ENCODE assay signal across 8 mouse cellular contexts in genomic region chr1:171113873-171114299, GRCm38 (mm10). TPM values are rescaled to one million over a fixed set of nuclear protein-coding genes. Genes with fewer than 3 reads are reported as not detected.
DNase-seq lines count a peak whose midpoint lies in the region; ATAC-seq and TF ChIP-seq lines count a peak whose summit lies in the region.

Gene Cfap126, plus strand, starts transcription at chr1:171113918.

- peak within 1 kb of the TSS; percentile 33 for H3K9ac ChIP-seq in embryonic facial prominence, embryonic 15.5 days
- peak within 1 kb of the TSS; percentile 62 for H3K9ac ChIP-seq in kidney, embryonic 14.5 days (ENCODE audit: low read depth, low read length)
- H3K9ac ChIP-seq in midbrain, postnatal 0 days (replicated peaks; ENCODE audit: low read length, poor library complexity, severe bottlenecking), result peak within 1 kb of the TSS; percentile 48

- H3K27me3 ChIP-seq in embryonic facial prominence, embryonic 15.5 days, result no peaks in the 10 kb centered on the region
- 0 out of 2 replicates have a peak, but pooled peaks cover 2% of the 10 kb centered on the region for H3K27me3 ChIP-seq in heart, embryonic 10.5 days (ENCODE audit: insufficient read depth, poor library complexity, severe bottlenecking)
- H3K27me3 ChIP-seq in kidney, embryonic 14.5 days (ENCODE audit: control insufficient read depth, insufficient read depth, low read length), result no peaks in the 10 kb centered on the region; the same call in 1 of the 2 replicates
- H3K27me3 ChIP-seq in midbrain, postnatal 0 days (ENCODE audit: insufficient read depth, low read length), result no peaks in the 10 kb centered on the region

- TF ChIP-seq CTCF in midbrain, postnatal 0 days (IDR thresholded peaks at IDR 0.05), result no peak

- H3K4me2 ChIP-seq in embryonic facial prominence, embryonic 15.5 days (replicated peaks), result peak within 1 kb of the TSS; percentile 56
- peak within 1 kb of the TSS; percentile 68 for H3K4me2 ChIP-seq in kidney, embryonic 14.5 days (replicated peaks; ENCODE audit: low read depth, low read length)
- peak within 1 kb of the TSS; percentile 74 for H3K4me2 ChIP-seq in midbrain, postnatal 0 days (ENCODE audit: low read depth, low read length, poor library complexity, severe bottlenecking)

- under 1% methylated on average over 24 of the region's 24 CpGs for WGBS in embryonic facial prominence, embryonic 15.5 days
- WGBS in heart, embryonic 10.5 days, result under 1% methylated on average over 24 of the region's 24 CpGs
- under 1% methylated on average over 24 of the region's 24 CpGs for WGBS in kidney, embryonic 14.5 days
- 1% methylated on average over 24 of the region's 24 CpGs for WGBS in midbrain, postnatal 0 days

- ATAC-seq in embryonic facial prominence, embryonic 15.5 days (ENCODE audit: insufficient number of reproducible peaks, low FRiP score, low TSS enrichment, low read depth), result peak; percentile 24; the same call in 1 of the 2 replicates
- ATAC-seq in kidney, embryonic 14.5 days (ENCODE audit: low FRiP score, low TSS enrichment), result peak; percentile 40
- no peak; the same call in 1 of the 2 replicates for ATAC-seq in midbrain, postnatal 0 days (ENCODE audit: low FRiP score)

- DNase-seq in 416B (ENCODE audit: low read depth), result peak; percentile 88
- peak; percentile 94 to 95 for DNase-seq in adrenal gland, postnatal 36 days
- peak; percentile 93 for DNase-seq in heart, embryonic 10.5 days (ENCODE audit: low spot score)
- DNase-seq in liver, result peak; percentile 83
- peak; percentile 52 for DNase-seq in midbrain, postnatal 0 days (ENCODE audit: low spot score)
- DNase-seq in spleen, postnatal 14 days (ENCODE audit: low spot score in 2 of 2), result peak; percentile 39 to 40

- peak within 1 kb of the TSS; percentile 53 for H3K4me3 ChIP-seq in embryonic facial prominence, embryonic 15.5 days (replicated peaks)
- H3K4me3 ChIP-seq in heart, embryonic 10.5 days, result peak within 1 kb of the TSS; percentile 67
- peak within 1 kb of the TSS; percentile 46 for H3K4me3 ChIP-seq in kidney, embryonic 14.5 days (ENCODE audit: low read length)
- H3K4me3 ChIP-seq in midbrain, postnatal 0 days (ENCODE audit: low read depth, low read length), result peak within 1 kb of the TSS; percentile 39

- peak within 1 kb of the TSS; percentile 84 for H3K27ac ChIP-seq in embryonic facial prominence, embryonic 15.5 days (replicated peaks)
- H3K27ac ChIP-seq in heart, embryonic 10.5 days, result peak within 1 kb of the TSS; percentile 89
- peak within 1 kb of the TSS; percentile 76; the same call in 1 of the 2 replicates for H3K27ac ChIP-seq in kidney, embryonic 14.5 days (ENCODE audit: low read depth, low read length)
- peak within 1 kb of the TSS; percentile 9 for H3K27ac ChIP-seq in midbrain, postnatal 0 days (ENCODE audit: low read depth, low read length)

- no peaks in the 10 kb centered on the region for H3K36me3 ChIP-seq in embryonic facial prominence, embryonic 15.5 days
- no peaks in the 10 kb centered on the region for H3K36me3 ChIP-seq in heart, embryonic 10.5 days
- no peaks in the 10 kb centered on the region for H3K36me3 ChIP-seq in kidney, embryonic 14.5 days (ENCODE audit: control insufficient read depth, insufficient read depth, low read length)
- H3K36me3 ChIP-seq in midbrain, postnatal 0 days (ENCODE audit: insufficient read depth, low read length), result no peaks in the 10 kb centered on the region

- no peaks in the 10 kb centered on the region for H3K9me3 ChIP-seq in embryonic facial prominence, embryonic 15.5 days (replicated peaks)
- H3K9me3 ChIP-seq in heart, embryonic 10.5 days, result no peaks in the 10 kb centered on the region
- H3K9me3 ChIP-seq in kidney, embryonic 14.5 days (ENCODE audit: control insufficient read depth, low read length), result no peaks in the 10 kb centered on the region
- no peaks in the 10 kb centered on the region for H3K9me3 ChIP-seq in midbrain, postnatal 0 days (ENCODE audit: low read length)

- H3K4me1 ChIP-seq in embryonic facial prominence, embryonic 15.5 days, result peaks cover 15% of the 10 kb centered on the region
- H3K4me1 ChIP-seq in heart, embryonic 10.5 days, result peaks cover 19% of the 10 kb centered on the region
- no peaks in the 10 kb centered on the region for H3K4me1 ChIP-seq in kidney, embryonic 14.5 days (ENCODE audit: control insufficient read depth, insufficient read depth, low read length)
- no peaks in the 10 kb centered on the region for H3K4me1 ChIP-seq in midbrain, postnatal 0 days (ENCODE audit: insufficient read depth, low read length)

RNA-seq across cellular contexts. Expression of gene Cfap126, which starts in this region (rescaled TPM):
- 1 to 10 TPM; 1.9 to 2.6 TPM for total RNA-seq in adrenal gland, postnatal 36 days (2021)
- polyA plus RNA-seq in embryonic facial prominence, embryonic 15.5 days (2015; fragmentation: Nextera tagmentation; extraction: Ambion mirVana), result 14.2 and 28.6 TPM in 2 replicates
- polyA plus RNA-seq in heart, embryonic 10.5 days (2016; fragmentation: Nextera tagmentation; extraction: Ambion mirVana), result 1.6 and 3.7 TPM in 2 replicates
- polyA plus RNA-seq in kidney, embryonic 14.5 days (2014; fragmentation: Nextera tagmentation; extraction: Ambion mirVana), result 2.9 and 3.8 TPM in 2 replicates
- total RNA-seq in midbrain, postnatal 0 days (2014; rRNA removed), result 0.38 and 1.5 TPM in 2 replicates
- polyA plus RNA-seq in midbrain, postnatal 0 days (2015; fragmentation: Nextera tagmentation; extraction: Ambion mirVana), result 6.0 and 8.1 TPM in 2 replicates

Comparison
In these comparisons a context has a peak if more than half of its experiments do, and no peak if none do; other contexts are left out.
1. DNase-seq: peak in every context shown above with its lines; median percentile 94 in adrenal gland, postnatal 36 days; 93 in heart, embryonic 10.5 days; 88 in 416B; 83 in liver; 52 in midbrain, postnatal 0 days; 40 in spleen, postnatal 14 days.
2. H3K27ac ChIP-seq: peak in every context shown above with its lines; median percentile 89 in heart, embryonic 10.5 days; 84 in embryonic facial prominence, embryonic 15.5 days; 76 in kidney, embryonic 14.5 days; 9 in midbrain, postnatal 0 days.